Mouse (Mus musculus) cerebral cortex, adult 2 months (tissue): ENCODE measurements around the gene Ly75.

ENCODE experiments used
- WGBS: fragments of 180-500 bp; shearing (Covaris S2); methylation state at CpG from one replicate; pipeline ENCODE4 v1.1.7; 2018; 5-methylcytosine and 5-hydroxymethylcytosine counted together

Gene Ly75

DNA sequence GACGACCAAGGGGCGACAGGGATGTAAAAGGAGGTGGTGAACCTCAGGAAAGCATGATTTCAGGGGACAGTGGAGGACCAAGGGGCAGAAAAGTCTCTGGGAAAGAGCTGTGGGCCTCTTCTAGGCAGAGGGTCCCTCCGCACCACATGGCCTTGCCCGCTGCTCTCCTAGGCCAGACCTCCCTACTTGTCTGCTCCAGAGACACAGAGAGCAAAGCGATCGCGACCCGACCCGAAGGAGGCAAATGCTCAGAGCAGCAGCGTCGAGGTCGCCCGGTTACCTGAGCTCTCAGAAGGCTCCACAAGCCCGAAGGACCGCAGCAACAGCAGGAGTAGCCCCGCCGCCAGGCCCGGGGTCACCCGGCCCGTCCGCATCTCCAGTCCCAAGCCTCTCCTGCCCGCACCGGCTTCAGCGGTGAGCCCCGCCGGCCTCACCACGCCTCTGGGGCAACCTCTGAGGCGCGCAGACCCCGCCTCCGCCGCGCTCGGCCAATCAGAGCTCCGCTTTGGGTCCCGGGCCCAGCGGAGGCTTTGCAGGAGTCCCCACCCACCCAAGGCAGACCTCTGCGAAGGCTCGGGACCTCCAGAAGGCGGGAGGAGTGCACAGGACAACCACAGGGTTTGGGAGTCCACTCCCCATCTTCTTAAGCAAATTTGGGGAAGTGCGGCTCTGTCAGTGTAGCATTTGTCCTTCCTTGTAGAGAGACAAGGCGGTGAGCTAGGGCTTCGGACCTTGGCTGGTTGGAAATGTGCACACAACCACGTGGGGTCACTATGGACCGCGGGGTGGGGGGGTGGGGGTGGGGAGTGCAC lies at the start of gene Ly75:
TSS of gene Ly75 (minus strand) at position 446 of the 812 bp plus-strand sequence.
- 6% methylated on average over 46 of the region's 46 CpGs for WGBS

DNA sequence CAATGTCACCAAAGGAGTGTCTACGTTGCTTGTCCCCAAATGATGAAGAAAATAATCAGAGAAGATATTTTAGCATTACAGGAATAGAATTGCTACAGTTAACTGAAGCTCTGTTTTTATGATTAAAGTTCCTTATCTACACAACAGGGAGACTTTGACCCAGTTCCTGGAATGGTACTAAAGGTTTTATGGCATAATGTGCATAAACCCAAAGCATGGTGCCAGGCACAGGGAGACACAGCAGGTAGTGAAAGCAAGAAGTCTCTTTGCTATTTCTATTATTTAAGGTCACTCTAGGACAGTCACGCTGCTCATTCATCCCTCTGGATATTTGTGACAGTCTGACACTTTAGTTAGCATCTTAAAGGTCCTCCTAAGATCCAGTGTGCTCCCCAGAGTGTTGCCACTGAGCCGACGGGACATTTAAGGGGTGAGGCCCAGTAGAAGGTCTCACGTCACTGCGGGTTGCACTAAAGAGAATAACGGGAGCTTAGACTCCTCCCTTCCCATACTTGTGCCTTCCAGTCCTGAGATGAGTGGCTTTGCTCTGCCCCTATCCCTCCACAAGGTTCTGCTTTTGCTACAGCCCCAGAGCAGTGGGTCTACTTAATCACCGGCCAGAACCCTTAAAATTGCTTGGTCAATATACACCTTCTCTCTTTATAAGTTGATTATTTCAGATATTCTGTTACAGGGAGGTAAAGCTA lies 47.4 kb upstream of the Ly75 start:
- 89% methylated on average over 8 of the region's 8 CpGs for WGBS

DNA sequence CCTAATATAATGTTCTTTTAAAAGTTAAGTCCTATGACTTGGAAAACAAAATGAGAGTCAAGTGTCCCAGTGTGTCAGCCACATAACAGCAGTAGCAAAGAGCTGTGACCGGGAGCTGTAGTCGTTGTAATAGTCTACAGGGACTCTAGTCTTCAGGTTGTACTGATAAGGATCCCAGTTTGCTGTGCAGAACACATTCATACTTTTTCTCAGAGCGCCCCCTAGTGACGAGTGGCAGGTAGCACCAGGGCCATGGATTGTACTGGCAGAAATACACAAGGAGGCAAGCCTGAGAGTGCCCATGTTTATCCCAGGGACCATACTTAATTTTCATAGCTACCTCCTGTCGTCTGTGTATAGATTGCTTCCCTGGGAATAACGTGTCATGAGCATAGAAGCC lies 35.0 kb upstream of the Ly75 start:
- 15% methylated on average over 6 of the region's 6 CpGs for WGBS

DNA sequence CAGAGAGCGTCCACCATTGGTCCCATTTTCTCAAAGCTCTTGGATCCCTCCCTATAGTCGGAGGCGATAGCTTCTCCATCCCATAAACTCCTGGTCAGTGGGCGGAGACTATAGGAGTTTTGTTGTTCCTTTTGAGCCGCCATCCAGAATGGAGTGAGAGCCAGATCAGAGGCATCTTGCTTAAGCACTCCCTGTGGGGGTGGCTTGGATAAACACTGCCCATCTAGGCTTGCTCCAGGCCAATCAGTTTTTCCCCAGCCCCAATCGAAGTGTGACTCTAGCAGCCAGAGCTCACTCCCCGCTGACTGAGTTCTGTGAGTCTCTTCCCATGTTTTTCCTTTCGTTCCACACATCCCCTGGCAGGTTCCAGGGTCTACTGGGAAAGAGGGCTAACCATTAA lies 31.2 kb upstream of the Ly75 start:
- 80% methylated on average over 8 of the region's 8 CpGs for WGBS

DNA sequence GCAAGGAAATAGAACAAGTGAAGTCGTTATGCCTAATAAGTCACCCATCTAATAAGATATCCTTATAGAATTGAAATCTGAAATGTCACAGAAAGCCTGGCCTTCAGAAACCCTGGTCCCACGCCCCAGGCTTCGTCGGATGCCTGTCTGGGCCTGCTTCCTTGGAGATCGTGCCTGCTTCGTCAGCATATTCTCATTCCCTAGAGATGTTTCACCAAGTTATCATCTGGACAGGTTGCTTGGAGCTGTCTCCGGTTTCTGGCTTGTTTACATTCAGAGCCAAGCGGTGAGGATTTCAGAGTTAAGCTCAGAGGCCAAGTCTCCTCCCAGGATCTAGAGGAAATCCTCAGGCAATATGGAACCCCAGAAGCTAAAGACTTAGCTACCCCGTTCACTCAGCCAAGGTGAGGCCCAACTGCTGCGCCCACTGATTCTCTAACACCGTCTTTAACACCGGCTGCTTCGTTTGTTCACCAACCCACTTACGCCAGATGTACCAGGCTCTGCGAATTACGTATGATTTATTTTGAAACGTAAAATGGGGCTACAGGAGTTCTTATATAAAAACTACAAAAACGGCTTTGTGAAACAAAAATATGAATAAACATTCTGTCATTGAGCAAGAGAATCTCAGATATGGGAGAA lies 30.0 kb upstream of the Ly75 start:
- 65% methylated on average over 18 of the region's 18 CpGs for WGBS

DNA sequence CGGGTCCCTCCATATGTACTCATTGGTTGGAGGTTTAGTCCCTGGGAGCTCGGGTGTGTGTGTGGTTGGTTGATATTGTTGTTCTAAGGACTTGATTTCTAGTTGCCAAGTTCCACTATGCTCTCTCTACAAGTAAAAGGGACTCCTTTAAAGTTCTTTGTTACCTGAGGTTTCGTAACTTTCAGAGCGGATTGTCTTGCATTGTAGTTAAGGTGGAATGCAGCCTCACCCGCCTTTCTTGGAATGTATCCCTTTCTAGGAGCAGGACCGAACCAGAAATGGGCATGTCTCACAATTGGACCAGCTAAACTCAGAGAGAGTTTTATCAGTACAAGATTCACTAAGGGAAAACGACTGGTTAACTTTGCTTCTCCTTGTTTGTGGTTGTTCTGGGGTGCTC lies 28.1 kb upstream of the Ly75 start:
- WGBS: 84% methylated on average over 7 of the region's 7 CpGs

DNA sequence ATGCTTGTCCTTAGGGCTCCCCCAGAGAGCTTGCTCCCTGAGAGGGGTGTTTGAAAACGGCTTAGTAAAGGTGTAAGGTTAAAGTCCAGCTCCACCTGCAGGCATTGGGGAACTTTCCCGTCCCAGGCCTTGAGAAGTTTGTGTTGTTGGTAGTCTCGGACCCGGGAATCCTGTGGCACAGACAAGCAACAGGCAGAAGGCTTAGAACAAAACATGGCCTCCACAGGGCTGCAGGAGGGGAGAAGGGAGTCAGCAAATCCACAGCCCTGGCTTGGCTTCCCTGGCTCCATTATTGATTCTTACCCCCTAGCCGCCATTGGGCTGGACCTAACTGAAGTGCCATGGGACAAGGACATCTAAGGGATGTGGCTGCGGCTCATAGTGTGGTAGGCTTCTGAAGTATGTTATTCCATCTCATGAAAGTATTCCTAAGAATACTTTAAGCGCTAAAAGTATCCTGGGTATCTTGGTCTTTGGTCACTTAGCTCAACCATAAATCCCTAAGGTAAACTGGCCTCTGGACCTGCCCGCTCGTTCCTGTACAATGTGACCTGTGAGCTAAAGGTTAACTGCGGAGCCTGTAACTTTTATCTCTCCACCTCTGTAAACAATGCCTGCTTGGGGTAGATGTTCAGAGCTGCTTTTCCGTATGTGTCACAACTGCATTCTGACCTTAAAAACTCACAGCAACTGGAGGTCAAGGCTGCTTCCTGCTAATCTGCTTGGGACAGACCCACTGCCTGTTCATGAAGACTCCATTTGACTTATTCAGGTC lies 27.1 kb upstream of the Ly75 start:
- 89% methylated on average over 11 of the region's 11 CpGs for WGBS

DNA sequence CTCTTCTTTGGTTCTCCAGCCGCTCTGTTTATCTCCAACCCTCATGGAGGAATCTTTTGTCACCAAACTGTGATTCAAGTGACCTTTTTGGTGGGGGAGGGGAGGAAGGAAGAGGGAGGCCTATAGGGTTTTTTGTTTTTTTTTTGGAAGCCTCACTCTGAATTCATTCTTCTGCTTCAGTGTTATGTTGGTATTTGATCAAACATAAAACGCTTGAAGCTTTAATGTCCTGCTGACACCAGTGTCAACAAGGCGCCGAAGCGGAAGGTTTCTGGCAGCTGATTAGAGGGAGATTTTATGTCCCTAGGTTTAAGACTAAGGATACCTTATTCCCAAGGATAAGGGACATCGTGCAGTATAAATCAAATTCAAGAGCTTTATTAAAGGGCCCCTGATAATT lies 26.1 kb upstream of the Ly75 start:
- 71% methylated on average over 6 of the region's 6 CpGs for WGBS

DNA sequence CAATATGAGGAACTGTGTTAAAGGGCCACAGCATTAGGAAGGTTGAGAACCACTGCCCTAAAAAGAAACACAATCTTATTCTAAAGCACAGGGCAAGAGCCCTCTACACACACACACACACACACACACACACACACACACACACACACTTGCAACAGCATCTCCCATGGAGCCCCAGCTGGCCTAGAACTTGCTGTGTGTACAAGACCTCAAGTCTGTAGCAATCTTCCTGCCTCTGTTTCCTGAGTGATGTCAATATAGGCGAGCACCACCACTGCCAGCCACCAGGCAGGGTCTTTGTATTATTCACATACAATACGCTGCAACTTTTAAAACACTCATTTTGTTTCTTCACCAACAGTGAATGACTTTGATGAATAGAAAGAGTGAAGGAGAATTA lies 24.3 kb upstream of the Ly75 start:
- WGBS: 89% methylated on average over 2 of the region's 2 CpGs

DNA sequence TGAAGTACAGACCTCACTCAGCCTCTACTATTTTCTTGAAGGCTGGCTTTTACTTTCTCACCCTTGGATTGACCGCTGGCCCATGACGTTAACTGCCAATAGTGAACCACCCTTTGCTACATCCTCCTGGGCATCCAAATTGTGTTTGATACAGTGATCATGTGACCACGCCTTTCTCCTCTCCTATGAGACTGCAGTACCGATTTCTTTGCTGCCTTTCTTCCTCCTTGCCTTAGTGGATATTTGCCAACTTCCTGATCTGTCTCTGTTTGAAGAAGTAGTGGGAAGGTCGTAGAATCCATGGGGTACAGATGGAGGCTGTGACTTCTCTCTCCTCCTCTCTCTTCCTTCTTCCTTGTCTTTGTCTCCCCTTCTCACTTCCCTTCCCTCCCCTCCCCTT lies 22.3 kb upstream of the Ly75 start:
- WGBS: 82% methylated on average over 5 of the region's 5 CpGs

DNA sequence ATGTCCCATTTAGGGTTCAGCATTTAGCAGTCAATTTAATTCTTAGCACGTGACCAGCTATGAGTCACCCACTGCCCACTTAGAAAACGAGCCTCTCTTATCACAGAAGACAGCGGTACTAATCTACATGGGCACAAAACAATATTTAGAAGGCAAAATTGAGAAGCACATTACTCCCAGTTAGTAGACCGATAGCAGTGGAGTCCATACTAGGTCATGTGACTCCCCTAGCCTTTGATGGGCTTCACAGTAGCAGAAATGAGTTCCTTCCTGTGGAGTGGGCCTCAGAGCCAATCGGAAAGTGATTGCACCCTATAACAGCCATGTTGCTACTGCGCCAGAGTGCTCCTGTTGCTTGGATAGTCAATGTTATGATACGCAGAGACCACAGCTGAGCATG lies 21.7 kb upstream of the Ly75 start:
- 81% methylated on average over 7 of the region's 7 CpGs for WGBS

DNA sequence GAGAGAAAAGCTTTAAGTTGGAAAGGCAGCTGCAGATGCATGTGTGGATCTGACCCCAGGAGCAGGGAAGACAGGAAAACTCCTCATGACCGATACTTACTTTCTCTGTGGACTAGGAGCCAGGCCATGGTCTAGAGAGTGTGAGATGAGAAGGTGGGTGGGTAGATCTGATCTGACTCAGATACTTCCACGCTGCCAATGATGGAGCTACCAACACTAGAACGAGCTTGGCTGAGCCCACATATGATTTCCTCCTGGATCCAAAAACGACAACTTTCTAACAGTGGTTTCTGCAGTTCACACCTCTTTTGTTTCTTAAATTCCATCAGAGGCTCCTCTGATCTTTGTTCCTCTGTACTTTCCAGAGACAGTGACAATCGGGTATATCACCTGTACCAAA lies 18.6 kb upstream of the Ly75 start:
- WGBS: 36% methylated on average over 5 of the region's 5 CpGs

DNA sequence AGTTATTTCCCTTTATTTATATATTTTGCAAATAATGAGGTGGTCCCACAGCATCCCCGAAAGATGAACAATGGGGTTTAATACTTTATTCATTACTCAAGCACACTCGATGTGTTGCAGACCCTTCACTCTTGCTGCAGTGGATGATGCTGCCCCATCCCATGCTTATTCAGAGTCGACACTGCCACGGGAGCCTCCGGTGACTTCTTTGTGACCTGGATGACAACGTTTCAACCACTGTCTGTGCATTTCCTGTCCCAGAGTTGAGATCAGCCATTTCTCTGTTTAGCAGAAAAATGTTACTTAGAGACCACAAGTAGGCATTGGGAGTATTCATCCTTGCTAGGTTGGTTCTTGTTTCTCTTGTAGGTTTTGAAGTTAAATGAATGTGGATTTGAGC lies 10.7 kb upstream of the Ly75 start:
- 76% methylated on average over 6 of the region's 6 CpGs for WGBS

DNA sequence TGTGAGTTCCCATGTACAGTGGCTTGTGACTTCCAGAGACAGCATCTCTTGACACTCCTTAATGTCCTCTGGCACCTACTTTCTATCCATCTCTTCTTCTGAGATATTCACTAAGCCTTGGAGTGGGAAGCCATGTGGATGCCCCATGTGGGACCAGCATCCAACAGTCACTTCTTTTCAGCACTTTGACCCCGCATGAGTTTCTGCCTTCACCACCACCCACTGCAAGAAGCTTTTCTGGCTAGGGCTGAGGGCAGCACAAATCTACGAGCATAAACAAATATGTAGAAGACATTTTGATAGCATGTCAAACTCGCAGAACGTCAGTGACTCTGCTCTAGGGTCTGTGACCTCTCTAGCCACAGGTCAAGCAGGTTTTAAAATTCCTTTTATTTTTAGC lies 9.2 kb upstream of the Ly75 start:
- WGBS: 90% methylated on average over 4 of the region's 4 CpGs

DNA sequence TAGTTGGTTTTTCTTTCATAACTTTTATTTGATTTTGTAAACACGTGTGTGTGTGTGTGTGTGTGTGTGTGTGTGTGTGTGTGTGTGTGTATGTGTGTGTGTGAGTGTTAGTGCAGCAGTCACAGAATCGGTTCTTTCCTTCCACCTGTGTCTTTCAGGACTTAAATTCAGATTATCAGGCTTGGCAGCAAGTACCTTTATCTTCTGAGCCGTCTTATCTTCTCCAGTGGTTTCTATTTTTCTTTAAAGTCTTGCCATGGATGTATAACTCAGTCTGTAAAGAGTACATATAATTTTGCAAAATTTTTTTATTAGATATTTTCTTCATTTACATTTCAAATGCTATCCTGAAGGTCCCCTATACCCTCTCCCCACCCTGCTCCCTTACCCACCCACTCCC lies 4.3 kb upstream of the Ly75 start:
- WGBS: 88% methylated on average over 3 of the region's 3 CpGs

DNA sequence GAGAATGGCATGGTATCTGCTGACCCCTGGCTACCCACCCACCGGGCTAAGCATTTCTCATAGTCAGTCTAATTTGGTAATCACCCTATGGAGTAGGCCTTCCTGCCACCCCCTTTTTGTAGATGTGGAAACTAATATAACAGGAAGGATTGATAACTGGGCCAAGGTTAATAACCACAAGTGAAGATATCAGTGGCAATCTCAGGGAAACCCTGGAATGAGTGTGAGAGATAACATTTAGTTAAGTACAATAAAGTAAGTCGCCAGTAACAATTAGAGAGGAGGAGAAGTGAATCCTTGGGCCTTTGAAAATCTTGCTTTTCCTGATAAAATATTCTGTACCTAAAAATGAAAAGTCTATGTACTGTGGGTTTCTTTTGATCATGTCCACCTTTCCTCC lies 3.7 kb upstream of the Ly75 start:
- 94% methylated on average over 2 of the region's 2 CpGs for WGBS

DNA sequence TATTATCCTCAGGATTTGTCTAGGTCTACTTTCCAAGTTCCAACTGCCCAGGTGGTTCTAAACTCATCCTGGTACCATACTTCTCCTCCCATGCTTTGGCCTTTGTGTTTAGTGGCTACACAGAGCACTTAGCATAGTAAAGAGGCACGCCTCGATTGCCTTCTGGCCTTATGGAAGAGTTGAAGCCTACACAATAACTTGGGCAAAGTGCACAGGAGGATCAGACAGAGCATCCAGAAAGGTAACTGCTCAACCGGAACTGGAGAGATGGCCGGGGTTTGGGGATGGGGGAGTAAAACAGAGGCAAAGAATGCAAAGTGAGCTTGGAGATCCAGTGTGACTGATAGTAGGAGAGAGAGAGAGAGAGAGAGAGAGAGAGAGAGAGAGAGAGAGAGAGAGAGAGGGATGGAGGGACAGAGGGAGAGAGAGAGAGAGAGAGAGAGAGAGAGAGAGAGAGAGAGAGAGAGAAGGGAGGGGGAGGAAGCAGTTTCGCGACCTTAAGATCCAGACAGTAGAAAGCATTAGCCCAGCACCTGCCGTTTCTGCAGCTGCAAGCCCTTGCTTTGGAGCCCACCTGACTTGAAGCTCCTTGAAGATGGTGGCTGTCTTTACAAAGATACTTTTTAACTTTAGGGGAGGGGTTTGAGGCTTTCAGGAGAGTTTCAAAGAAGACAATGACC lies 1.1 kb upstream of the Ly75 start:
- 66% methylated on average over 7 of the region's 7 CpGs for WGBS

DNA sequence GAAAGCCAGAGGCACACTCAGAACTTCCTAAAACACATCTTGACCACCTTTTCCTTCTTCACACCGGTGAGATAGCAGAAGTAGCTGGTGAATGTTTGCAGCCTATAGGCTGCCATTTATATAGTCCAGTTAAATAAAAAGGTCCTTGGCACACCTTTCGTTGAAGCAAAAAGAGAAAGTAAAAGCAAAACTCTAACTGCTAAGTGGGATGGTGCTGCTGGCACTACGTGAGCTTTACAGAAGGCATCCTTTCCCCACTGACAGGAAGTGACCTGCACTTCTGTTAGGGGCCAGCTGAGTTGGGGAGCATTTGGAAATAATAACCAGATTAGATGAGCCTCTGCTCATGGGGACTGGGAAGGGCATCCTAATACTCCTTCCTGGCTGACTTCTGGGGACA lies 757 bp downstream of the Ly75 start:
- 79% methylated on average over 3 of the region's 3 CpGs for WGBS

DNA sequence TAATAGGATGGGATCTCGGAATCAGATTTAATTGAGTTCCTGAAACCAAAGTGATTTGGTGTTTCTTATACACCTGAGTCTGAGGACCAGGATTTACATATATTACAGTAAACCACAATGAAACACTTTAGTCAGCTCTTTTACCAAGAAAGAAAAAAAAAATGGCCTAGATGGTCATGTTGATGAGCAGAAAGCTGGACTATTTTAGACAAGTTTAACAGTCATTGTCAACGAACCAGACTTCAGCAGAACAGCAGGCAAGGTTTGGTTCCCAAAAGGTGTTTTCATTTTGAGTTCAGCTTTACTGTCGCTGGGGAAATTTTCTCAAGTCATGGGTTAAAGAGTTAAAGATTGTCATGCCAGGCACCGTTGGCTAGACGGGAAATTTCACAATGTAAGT lies 5.8 kb downstream of the Ly75 start:
- WGBS: 86% methylated on average over 5 of the region's 5 CpGs

DNA sequence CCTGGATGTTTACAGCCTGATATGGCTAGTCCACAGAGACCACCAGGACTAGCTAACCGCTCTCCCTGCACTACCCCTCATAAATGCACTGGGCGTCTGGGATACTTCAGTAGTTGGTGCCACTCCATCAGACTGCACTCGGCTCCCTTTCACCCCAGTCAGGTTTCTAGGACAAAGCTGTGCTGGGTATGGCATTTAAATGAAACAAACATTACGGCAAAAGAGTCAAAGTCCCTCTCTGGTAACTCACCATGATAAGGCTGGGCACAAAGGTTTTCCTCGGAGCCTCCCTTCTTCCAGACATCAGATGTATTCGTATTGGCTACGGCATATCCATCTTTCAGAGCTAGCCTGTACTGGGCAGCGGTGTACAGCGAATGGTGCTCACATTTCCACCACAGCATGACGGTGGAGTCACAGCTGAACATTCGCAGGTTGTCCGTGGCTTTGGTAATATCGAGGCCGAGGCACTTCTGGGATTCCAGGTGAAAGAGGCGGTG lies 7.4 kb downstream of the Ly75 start:
- 95% methylated on average over 15 of the region's 15 CpGs for WGBS

DNA sequence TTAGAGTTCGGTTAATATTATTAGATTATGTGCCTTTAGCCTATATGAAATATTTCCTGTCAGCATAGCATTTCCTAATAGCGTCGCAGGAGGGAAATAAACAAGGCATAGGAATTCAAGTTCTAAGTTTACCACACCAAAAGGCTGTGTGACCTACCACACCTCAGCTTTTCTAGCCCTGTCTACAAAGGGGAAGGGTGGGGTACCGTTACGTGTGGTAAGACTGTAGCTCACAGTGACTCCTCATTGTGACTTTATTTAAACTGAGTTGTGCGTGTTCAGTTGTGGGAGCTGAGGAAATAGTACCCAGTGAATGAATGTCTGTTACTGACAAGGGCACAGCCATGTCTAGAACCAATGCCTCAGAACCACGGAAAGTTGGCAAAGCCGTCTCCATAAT lies 8.0 kb downstream of the Ly75 start:
- WGBS: 87% methylated on average over 8 of the region's 8 CpGs
